Mouse (Mus musculus) MEL (cell line): ENCODE data around the gene Utrn.

Source experiments
- CTCF ChIP-seq, 3 experiments: IDR thresholded peaks in 2 of 3; conservative IDR thresholded peaks in 1 of 3; 2 replicates each; pipeline ENCODE4 v1.5.1; 2011 to 2012; ENCODE audit warnings: low read length in 3 of 3, low read depth in 2 of 3, mild to moderate bottlenecking in 2 of 3, improper control_type of control experiment in 1 of 3, inconsistent platforms in 1 of 3, mixed read lengths in 1 of 3, moderate library complexity in 1 of 3; ENCODE audit not compliant: control insufficient read depth in 1 of 3, insufficient read depth in 1 of 3, poor library complexity in 1 of 3, severe bottlenecking in 1 of 3
- EP300 ChIP-seq, 2 experiments: IDR thresholded peaks; 2 replicates each; pipeline ENCODE4 v1.6.1; 2011; ENCODE audit warnings: improper control_type of control experiment in 2 of 2, low read length in 2 of 2, low read depth in 1 of 2, mild to moderate bottlenecking in 1 of 2
- KAT2A ChIP-seq: conservative IDR thresholded peaks from 2 replicates; pipeline ENCODE4 v1.6.1; 2012; ENCODE audit warnings: low read depth, low read length, improper control_type of control experiment, inconsistent platforms
- POLR2A ChIP-seq, 2 experiments: IDR thresholded peaks; 2 replicates each; pipeline ENCODE4 v1.6.1; 2011 to 2012; ENCODE audit warnings: low read length in 2 of 2, mild to moderate bottlenecking in 2 of 2, control low read depth in 1 of 2, improper control_type of control experiment in 1 of 2, low read depth in 1 of 2, moderate library complexity in 1 of 2; ENCODE audit not compliant: control insufficient read depth in 1 of 2, insufficient read depth in 1 of 2, poor library complexity in 1 of 2
- USF1 ChIP-seq: IDR thresholded peaks from 2 replicates; pipeline ENCODE4 v1.6.1; 2014; ENCODE audit warnings: low read depth, mild to moderate bottlenecking, inconsistent platforms, low read length, improper control_type of control experiment, moderate library complexity
- ZMIZ1 ChIP-seq: IDR thresholded peaks from 2 replicates; pipeline ENCODE4 v1.6.1; 2012; ENCODE audit warnings: low read depth, mild to moderate bottlenecking, inconsistent platforms, low read length, improper control_type of control experiment, moderate library complexity

DNA sequence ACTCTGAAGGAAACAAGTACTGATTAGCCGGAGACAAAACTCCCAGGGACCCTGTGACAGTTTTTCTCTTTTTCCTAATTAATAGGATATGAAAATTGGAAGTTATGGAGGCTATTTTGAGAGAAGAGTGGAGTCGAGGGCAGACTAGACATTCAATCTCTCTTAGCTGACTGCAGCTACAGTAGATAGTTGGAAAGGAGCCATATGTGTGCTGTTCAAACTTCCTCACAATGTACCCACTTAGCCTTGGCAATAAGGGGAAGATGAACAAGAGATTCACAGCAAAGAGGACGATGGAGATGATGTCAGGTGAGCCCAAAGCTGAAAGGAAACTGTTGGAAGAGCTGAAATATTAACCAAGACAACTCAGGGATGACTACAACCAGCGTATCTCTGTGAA lies 304.7 kb downstream of the Utrn start:
- TF ChIP-seq CTCF (IDR thresholded peaks at IDR 0.05 in 2 of 3, conservative IDR thresholded peaks at IDR 0.05 in 1 of 3; ENCODE audit: control insufficient read depth in 1 of 3, insufficient read depth in 1 of 3, low read depth in 2 of 3, low read length in 3 of 3, poor library complexity in 1 of 3, severe bottlenecking in 1 of 3) (no peak), USF1 (no peak), KAT2A (no peak), ZMIZ1 (no peak), POLR2A (IDR thresholded peaks at IDR 0.05; ENCODE audit: control insufficient read depth in 1 of 2, insufficient read depth in 1 of 2, low read depth in 1 of 2, low read length in 2 of 2, poor library complexity in 1 of 2) (no peak), EP300 (IDR thresholded peaks at IDR 0.05; ENCODE audit: low read depth in 1 of 2, low read length in 2 of 2) (no peak; a peak in 1 of 4 replicates)
